Mouse (Mus musculus): ENCODE measurements at regions not wholly inside any gene's neighbourhood (a gene's known extent, or its start where the extent isn't known, plus 50 kb on each side); places are given as distances from the start of the nearest gene placed in this dataset.

DNA sequence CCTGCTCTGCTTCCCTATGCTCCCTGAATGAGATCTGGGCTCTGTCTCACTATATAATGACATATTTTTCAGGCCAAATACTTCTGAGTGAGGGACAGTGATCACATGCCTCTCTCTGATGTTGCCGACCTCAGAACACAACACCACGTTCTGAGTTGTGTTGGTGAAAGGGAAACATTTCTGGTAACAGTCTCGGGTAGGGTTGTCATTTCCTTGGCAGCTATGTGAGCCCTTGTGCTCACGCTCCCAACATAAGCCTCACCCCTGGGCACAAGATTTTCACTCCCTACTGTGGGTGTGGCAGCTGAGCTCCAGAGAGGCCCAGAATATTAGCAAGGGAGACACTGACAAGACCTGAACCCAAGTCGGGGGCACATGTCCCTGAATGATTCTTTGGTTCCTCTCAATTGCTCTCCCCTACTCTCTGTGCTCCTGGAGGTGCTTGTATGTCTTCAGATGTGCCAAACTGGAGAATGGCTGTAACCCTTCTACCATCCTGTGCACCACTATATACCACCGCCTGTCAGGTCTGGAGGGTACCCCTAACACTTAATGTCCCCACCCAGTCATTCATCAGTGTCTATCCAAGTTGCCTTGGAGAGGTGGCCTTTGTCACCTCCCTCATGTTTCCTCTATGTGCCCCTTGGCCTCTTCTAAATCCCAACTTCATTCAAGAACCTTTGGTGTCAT lies 62.5 kb upstream of the Ampd3 start:
- TF ChIP-seq POLR2A (IDR thresholded peaks at IDR 0.05; ENCODE audit: control insufficient read depth, extremely low read depth, insufficient read depth, low read length, poor library complexity) (no peak), CTCF (IDR thresholded peaks at IDR 0.05; ENCODE audit: borderline replicate concordance, control insufficient read depth, extremely low read depth, insufficient read depth, low read length, poor library complexity) (no peak)

All from thymus, adult 2 months (tissue).